Mouse (Mus musculus) stomach, embryonic 16.5 days (tissue): ENCODE measurements around the gene Dock8. TPM values are rescaled to one million over a fixed set of nuclear protein-coding genes. Genes with fewer than 3 reads are reported as not detected.

Experiments used
- ATAC-seq: fragments of 200-750 bp; cut with Nextera tagmentation; 2 replicates; pipeline ENCODE4 v1.8.0; 2017; ENCODE audit warnings: moderate number of reproducible peaks, moderate TSS enrichment; ENCODE audit not compliant: insufficient read depth, low FRiP score
- H3K27ac ChIP-seq: fragments of 300-500 bp; sonication (generic); 2 replicates; pipeline ENCODE4 v1.5.1; 2014; ENCODE audit warnings: low read length
- H3K27me3 ChIP-seq: fragments of 300-500 bp; sonication (generic); 2 replicates; pipeline ENCODE4 v1.6.1; 2014; ENCODE audit warnings: low read length, control low read depth, mixed read lengths; ENCODE audit not compliant: control insufficient read depth, insufficient read depth
- H3K36me3 ChIP-seq: fragments of 300-500 bp; sonication (generic); 2 replicates; pipeline ENCODE4 v1.6.1; 2014; ENCODE audit warnings: low read length; ENCODE audit not compliant: control insufficient read depth, insufficient read depth
- H3K4me1 ChIP-seq: fragments of 300-500 bp; sonication (generic); 2 replicates; pipeline ENCODE4 v1.6.1; 2014; ENCODE audit warnings: low read length, control low read depth, mixed read lengths; ENCODE audit not compliant: control insufficient read depth, insufficient read depth
- H3K4me2 ChIP-seq: fragments of 300-500 bp; sonication (generic); 2 replicates; pipeline ENCODE4 v1.6.1; 2014; ENCODE audit warnings: low read depth, low read length, mixed read lengths
- H3K4me3 ChIP-seq: fragments of 300-500 bp; sonication (generic); replicated peaks from 2 replicates; pipeline ENCODE4 v1.5.1; 2014; ENCODE audit warnings: mild to moderate bottlenecking, low read length
- H3K9ac ChIP-seq: fragments of 300-500 bp; sonication (generic); 2 replicates; pipeline ENCODE4 v1.6.1; 2014; ENCODE audit warnings: low read length
- H3K9me3 ChIP-seq: fragments of 300-500 bp; sonication (generic); replicated peaks from 2 replicates; pipeline ENCODE4 v1.6.1; 2016; ENCODE audit warnings: low read length, control low read depth; ENCODE audit not compliant: control insufficient read depth
- WGBS: fragments of 180-500 bp; shearing (Covaris S2); extraction: QIAGEN DNeasy Blood & Tissue Kit; methylation state at CpG from one replicate; pipeline ENCODE4 v1.1.7; 2014; 5-methylcytosine and 5-hydroxymethylcytosine counted together
- polyA plus RNA-seq: library from polyadenylated mRNA; unstranded; fragments of >200 nt; fragmentation: Nextera tagmentation; extraction: Ambion mirVana; gene quantifications from 2 replicates; pipeline ENCODE4 v1.2.1, GENCODE M21; 2015

Dock8 gene
- polyA plus RNA-seq, 1 experiment from 2014 or later: 9.0 TPM

GRCm38 (mm10) chr19:25246062-25246461 is 246.7 kb downstream of the Dock8 start:
- Histone ChIP-seq H3K4me3 (no peak overlapping the region), H3K9ac (no peak overlapping the region), H3K27ac (no peak overlapping the region), H3K4me1 (no peaks in the 10 kb centered on the region; the same call in 1 of the 2 replicates), H3K27me3 (no peaks in the 10 kb centered on the region), H3K36me3 (no peaks in the 10 kb centered on the region), H3K4me2 (no peak overlapping the region), H3K9me3 (no peaks in the 10 kb centered on the region)
- 85% methylated on average over 8 of the region's 8 CpGs for WGBS
- ATAC-seq: no peak

DNA sequence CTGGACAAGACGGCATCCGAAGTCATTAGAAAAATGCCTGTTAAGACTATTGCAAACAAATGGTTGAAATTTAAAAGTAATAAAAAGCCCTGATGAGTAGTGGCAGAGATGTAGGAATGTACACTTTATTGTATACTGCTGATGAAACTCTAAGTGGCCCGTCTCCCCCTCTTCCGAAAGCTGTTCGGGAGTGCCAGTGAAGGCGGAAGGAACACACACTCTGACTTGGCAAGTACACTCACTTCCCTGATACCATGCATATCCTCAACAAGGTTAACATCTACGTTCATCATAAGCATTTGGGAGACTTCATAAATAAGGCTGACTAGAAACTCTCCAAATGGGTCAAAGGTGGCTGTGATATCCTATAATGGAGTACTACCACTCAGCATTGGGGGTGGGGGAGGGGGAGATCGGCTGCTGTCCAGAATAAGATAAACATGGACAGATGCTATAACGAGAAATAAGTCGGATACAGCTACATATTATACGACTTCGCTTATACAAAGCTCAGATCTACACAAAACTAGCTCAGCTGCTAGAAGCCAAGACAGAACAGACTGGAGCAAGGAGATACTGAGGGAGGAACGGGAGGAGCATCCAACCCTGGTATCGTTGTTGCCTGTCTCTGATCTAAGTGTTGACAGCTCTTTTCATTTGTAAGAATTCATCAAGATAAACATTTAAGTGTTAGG is 248.7 kb downstream of the Dock8 start:
- H3K9ac ChIP-seq: no peak overlapping the region
- H3K9me3 ChIP-seq: no peaks in the 10 kb centered on the region
- H3K36me3 ChIP-seq: no peaks in the 10 kb centered on the region
- H3K27ac ChIP-seq: no peak overlapping the region
- no peaks in the 10 kb centered on the region; the same call in 1 of the 2 replicates for H3K4me1 ChIP-seq
- no peak for ATAC-seq
- H3K4me2 ChIP-seq: no peak overlapping the region
- WGBS: 62% methylated on average over 14 of the region's 14 CpGs
- no peaks in the 10 kb centered on the region for H3K27me3 ChIP-seq
- H3K4me3 ChIP-seq: no peak overlapping the region

DNA sequence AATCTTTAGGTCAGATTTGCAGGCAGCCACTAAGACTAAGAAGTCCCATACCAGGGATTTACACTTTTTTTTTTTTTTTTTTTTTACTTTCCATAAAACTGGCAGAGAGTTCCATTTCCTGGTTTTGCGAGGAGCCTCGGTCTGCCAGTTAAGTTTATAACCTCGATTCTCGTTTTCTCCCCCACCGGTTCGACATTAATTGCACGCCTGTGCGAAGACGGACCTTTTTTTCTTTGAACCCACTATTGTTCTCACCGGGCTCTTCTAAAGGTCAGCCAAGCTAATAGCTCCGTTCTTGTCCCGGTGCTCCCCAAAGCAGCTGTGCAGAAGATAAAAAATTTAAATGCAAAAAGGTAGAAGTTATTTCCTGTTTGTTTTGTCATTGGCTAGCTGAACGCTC is 249.9 kb downstream of the Dock8 start:
- Histone ChIP-seq H3K9ac (no peak overlapping the region), H3K27ac (no peak overlapping the region), H3K36me3 (no peaks in the 10 kb centered on the region), H3K4me3 (no peak overlapping the region), H3K4me1 (no peaks in the 10 kb centered on the region; the same call in 1 of the 2 replicates), H3K27me3 (no peaks in the 10 kb centered on the region), H3K4me2 (no peak overlapping the region), H3K9me3 (no peaks in the 10 kb centered on the region)
- 50% methylated on average over 13 of the region's 13 CpGs for WGBS
- no peak for ATAC-seq

DNA sequence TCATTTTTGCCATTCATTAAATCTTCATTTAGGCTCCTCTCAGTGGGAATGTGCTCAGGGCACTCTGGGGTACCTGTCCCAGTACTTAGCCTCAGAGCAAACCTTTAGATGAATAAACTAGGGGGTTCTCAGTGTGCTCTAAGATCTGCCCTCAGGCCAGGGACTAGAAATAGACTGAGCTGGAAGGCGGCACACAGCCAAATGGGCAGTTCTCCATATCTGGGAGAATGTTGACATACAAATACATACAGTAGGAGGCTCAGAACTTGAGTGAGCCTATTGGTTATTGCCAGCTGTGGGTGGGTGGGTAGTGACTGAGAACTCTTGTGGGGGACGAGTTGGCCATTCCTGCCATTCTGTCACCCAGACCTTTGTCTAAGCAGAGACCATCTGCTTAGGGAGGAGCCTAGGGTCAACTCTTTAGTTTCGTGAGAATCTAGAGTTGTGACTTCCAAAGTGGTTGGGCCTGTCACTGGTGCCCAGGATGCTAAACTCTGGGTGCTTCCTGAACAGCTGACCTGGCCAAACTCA is 252.3 kb downstream of the Dock8 start:
- H3K4me2 ChIP-seq: no peak overlapping the region
- H3K27ac ChIP-seq: no peak overlapping the region
- H3K9ac ChIP-seq: no peak overlapping the region
- ATAC-seq: no peak
- WGBS: 77% methylated on average over 3 of the region's 3 CpGs
- H3K4me1 ChIP-seq: no peaks in the 10 kb centered on the region; the same call in 1 of the 2 replicates
- no peaks in the 10 kb centered on the region for H3K9me3 ChIP-seq
- no peak overlapping the region for H3K4me3 ChIP-seq
- no peaks in the 10 kb centered on the region for H3K27me3 ChIP-seq
- H3K36me3 ChIP-seq: no peaks in the 10 kb centered on the region

Other genes with a start within 250 kb of the Dock8 start
- 7.3 and 10.5 TPM in 2 replicates for gene Pgm5, start 137.7 kb upstream of the Dock8 start, polyA plus RNA-seq
- gene Gm10053, start 123.8 kb upstream of the Dock8 start, polyA plus RNA-seq: 239 and 241 TPM in 2 replicates
- gene Foxd4, start 98.3 kb upstream of the Dock8 start, polyA plus RNA-seq: 0.10 TPM in 1 of 2 replicates, not detected in the other
- 18.0 and 20.6 TPM in 2 replicates for gene Cbwd1, start 37.9 kb upstream of the Dock8 start, polyA plus RNA-seq
- gene Kank1, start 237.4 kb downstream of the Dock8 start, polyA plus RNA-seq: 37.7 and 39.1 TPM in 2 replicates